Mouse (Mus musculus) lung, postnatal 10 days (tissue): ENCODE measurements around the gene Gm37240.

ENCODE experiments used
- DNase-seq: peaks from one replicate; pipeline ENCODE4 v3.0.0; 2021

The Gm37240 gene

GRCm38 (mm10) chr3:85383330-85383729, 504.0 kb downstream of the Gm37240 start:
- no peak for DNase-seq

GRCm38 (mm10) chr3:85378703-85379395, 508.5 kb downstream of the Gm37240 start:
- no peak for DNase-seq

DNA sequence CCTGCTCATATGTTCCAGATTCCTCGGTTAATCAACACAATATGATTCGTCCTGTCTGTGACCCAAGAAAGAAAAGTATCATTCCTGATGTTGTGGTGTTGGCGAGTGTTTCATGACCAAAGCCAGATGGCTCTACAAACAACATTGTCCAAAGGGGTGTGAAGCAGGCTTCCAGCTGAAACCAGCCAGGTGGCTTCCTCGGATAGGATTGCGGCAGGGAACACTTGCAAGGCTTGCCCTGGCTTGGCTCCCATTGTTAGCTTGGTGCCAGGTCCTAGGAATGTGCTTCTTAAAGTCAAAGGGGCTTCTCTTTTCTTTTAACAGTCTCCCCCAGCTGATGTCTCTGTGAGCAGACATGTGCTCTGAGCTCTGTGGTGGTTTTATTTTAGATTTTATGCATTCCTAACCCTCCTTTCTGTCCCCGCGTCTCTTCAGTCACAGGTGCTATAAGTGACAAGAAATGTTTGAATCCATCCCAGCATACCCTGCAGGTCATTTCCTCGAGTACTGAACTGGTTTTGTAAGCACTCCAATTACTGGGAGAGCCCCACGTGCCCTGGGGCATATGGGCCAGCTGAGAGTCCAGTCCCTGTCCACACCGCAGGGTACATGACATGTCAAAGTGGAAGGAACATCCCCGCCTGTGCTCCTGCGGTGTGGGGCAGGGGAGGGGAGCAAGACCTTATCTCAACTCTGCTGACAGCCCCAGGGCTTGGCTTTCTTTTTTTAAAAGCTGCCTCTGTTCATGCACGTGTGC, 509.2 kb downstream of the Gm37240 start:
- DNase-seq = peak; percentile 79

DNA sequence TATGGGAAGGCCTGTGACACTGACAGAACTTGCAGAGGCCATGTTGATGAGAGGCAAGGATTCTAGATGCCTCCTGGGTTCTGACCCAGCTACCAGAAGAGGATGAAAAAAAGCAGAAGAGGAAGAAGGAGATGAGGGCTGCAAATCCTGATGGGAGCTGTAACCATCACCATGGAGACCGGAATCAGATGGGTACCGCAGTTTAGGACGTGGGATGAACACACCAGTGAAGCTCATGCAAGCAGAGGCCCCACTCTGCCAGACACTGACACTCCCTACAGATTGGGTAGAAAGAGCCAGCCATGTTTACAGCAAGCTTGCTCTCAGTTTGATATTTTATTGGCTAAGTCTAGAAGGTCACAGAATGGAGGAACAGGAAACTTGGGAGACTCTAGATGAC, 509.8 kb downstream of the Gm37240 start:
- no peak for DNase-seq

DNA sequence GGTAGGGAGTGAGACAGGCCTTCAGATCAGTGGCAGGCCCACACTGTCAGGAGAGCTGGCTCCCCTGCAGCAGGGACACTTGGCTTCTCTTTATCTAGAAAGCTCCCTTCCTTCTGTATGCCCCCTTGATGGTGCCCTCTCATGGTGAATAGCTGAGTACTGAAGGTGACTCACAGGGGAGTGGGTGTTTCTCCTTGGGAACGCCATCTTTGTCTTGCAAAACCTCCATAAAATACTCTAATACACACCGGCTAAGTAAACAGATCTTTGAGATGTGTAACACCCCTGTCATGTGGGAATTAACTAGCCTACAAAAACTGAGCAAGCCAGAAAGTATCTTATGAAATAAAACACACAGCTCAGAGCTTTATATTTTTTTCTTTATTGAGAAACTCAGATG, 510.8 kb downstream of the Gm37240 start:
- DNase-seq = no peak

DNA sequence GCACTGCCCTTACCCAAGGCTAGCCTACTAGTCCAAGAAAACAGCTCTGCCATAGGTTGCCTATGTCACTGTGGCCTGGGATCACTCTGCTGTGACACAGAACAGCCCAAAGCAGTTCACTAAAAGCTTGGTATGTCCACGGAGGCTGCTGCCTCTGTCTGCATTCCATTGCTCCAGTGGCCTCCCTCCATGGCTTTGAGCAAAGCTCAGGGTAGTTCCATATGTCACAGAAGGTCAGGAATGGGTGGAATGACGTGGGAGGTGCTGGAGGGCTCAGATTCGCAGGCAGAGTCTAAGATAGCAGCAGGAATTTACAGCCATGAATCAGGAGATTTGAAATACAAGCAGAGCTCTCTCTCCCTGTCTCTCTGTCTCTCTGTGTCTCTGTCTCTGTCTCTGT, 514.3 kb downstream of the Gm37240 start:
- DNase-seq = no peak

DNA sequence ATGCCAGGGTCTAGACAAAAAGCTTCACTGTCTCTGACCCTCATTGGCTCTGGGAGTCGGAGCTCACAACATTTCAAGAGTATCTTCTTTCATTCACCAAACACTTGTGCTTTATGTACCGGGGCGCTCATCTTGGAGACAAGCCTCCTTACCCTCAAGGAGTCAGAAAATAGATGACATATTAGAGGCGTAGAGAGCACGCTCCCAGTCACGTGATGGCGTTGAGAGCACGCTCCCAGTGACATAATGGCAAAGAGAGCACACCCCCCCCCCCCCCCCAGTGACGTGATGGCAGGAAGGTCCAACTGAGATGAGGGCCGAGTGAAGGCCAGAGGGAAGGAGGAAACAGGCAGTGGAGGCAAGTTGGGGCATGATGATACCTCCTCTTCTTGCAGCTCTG, 517.5 kb downstream of the Gm37240 start:
- DNase-seq = no peak

GRCm38 (mm10) chr3:85369157-85369556, 518.2 kb downstream of the Gm37240 start:
- DNase-seq = no peak

GRCm38 (mm10) chr3:85368354-85369120, 518.8 kb downstream of the Gm37240 start:
- DNase-seq = peak; percentile 20

- peak; percentile 30 for DNase-seq
These were observed 522.6 kb downstream of the Gm37240 start for GRCm38 (mm10) chr3:85364591-85365343.

DNA sequence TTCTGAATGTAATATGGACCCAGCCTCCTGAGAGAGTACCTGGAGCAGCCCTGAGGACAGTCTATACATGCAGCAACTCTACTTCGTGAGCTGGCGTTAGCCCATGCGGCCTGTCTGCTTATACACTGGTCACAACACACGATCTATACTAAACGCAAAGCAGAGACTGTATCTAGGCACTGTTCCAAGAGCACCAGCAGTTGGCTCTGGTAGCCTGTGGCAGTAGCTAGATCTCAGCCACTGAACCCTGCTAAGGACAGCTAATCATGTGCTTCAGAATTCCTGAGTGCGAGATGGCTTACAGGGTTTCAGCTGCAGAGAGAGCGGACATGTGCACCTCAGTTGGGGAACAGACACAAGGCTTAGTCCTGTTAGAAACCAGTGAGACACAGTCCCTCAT, 524.4 kb downstream of the Gm37240 start:
- no peak for DNase-seq

- DNase-seq = no peak
These were observed 530.9 kb downstream of the Gm37240 start for GRCm38 (mm10) chr3:85356373-85356772.

DNA sequence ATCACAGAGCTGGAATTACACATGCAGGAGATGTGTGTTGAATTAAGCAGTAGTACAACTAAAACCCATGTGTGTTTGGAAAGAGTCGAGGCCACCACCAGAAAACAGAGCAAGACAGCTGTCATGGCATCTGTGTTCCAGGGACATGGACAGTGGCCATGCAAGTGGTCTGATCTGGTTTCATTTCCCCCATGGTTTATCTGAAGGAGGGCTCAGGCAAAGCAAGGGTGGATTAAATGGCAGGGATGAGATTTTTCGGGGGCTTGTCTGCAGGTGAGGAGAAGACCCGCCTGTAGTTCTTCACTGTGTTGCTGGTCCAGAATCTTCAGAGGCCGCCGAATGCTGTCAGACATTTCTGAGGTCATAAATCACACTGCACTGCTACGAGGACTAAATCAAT, 539.3 kb downstream of the Gm37240 start:
- no peak for DNase-seq

GRCm38 (mm10) chr3:85341103-85341860, 546.0 kb downstream of the Gm37240 start:
- DNase-seq = no peak

DNA sequence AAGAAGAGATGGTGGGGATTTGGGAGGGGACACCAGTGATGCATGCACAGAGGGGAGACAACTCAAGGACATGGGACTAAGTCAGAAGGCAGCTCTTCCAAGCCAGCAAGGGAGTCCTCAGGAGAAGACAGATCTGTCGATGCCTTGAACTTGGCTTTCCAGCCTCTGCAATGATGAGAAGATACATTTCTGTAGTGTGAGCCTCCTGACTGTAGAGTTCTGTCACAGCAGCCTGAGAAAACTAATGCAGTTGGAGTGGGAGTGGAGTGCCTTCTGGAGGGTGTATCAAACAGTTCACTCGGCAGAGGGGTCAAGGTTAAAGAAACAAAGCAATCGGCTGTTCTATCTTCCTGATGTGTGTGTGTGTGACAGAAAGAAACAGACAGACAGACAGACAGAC, 546.8 kb downstream of the Gm37240 start:
- no peak for DNase-seq

DNA sequence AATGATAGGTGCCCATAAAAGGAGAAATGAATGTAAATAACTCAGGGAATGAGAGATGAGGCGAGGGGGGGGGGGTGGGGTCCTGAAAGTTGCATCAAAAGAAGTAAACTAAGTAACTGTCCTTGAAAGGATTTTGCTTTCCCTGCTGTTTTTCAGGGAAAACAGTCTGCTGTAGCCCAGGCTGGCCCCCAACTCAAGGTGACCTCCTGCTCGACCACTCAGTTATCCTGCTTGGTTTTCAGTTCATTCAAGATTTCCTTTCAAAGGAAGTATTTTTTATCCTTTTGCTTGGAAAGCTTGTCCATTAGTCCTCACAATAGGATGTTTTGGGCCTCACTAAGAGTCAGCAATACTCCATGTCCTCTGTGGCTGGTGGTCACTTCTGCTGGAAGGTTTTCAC, 547.4 kb downstream of the Gm37240 start:
- DNase-seq = no peak

- peak; percentile 3 for DNase-seq
These were observed 548.0 kb downstream of the Gm37240 start for GRCm38 (mm10) chr3:85339269-85339820.

- no peak for DNase-seq
These were observed 548.6 kb downstream of the Gm37240 start for GRCm38 (mm10) chr3:85338755-85339095.

DNA sequence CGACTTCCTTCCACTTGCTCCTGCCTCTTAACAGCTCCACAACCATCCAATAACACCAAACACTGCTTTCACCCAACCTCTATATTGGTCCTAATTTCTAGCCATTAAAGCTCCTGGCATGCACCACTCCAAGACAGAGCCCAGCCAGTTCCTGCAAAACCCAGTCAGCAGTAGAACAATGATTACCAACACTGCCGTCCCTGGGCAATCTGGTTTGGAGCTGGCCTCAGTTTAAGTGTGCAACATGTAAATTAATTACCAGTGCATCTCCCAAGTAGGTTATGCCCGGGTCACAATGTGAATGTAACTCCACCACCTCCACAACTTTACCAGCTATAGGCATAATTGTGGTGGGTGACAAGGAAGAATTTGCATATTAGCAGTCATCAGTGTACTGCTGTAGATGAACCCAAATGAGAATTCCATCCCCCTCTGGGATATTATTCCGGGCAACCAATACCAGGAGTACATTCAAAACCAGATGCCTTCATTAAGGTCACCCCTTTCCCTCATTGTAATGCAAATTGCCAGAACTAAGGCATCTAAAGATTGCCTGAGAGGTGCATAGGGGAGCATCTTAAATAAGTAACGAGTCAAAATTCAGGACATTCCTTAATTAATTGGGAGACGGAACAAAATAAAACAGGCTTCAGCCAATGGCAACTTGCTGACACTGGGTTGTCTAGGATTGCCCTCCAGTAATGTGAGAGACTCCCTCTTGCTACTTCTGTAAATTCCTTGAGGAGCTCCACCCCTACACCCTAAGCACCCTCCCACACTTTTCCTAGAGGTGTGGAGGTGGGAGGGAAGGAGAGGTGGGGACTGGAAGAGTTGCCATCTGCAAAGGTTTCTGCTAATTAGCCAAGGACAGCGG, 549.2 kb downstream of the Gm37240 start:
- DNase-seq = no peak

GRCm38 (mm10) chr3:85335517-85335916, 551.8 kb downstream of the Gm37240 start:
- DNase-seq = no peak

- no peak for DNase-seq
These were observed 555.0 kb downstream of the Gm37240 start for GRCm38 (mm10) chr3:85332276-85332675.
